Mouse (Mus musculus) cerebellum, adult (tissue): ENCODE results near the gene Vapa.

Experiments used
- ATAC-seq: cut with Nextera tagmentation; 2 replicates; pipeline ENCODE4 v1.9.2; 2017; ENCODE audit warnings: mild to moderate bottlenecking, moderate library complexity, mixed read lengths; ENCODE audit not compliant: insufficient number of reproducible peaks, low FRiP score, low TSS enrichment

The Vapa gene

DNA sequence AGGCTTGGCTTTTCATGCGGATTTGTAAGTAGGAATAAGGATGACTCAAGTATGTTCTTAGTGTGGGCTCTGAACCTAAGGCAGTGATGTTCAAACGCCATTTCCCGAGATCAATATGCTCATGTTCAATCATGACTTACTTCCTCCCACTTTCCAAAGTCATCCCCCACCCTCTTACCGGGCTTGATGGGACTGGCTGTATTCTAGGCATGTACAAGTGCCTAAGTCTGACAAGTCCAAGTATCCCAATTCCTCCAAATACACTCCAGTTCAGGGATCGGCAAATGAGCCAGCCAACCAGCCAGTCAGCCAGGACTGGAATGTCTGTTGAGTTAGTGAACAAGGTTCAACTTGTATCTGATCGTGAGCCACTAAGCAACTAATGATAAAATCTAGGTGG lies 12.9 kb upstream of the Vapa start:
- no peak for ATAC-seq

DNA sequence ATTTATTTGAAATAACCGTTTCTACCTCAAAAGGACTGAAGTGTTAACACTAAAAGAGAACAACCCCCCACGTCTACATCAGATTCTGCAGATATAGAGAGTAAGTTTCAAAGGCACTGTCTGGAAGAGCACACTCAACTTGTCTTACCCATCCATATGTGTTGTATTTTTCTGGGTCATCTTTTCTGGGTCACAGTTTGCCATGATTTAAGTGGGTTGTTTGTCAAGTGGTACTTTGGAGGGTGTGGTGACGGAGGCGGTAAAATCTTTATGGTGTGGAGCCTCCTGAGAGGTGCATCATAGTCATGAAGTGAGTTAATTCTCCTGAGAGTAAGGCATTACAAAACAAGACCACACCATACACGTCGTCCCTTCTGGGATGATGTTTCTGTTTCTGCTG lies 12.2 kb upstream of the Vapa start:
- no peak for ATAC-seq

DNA sequence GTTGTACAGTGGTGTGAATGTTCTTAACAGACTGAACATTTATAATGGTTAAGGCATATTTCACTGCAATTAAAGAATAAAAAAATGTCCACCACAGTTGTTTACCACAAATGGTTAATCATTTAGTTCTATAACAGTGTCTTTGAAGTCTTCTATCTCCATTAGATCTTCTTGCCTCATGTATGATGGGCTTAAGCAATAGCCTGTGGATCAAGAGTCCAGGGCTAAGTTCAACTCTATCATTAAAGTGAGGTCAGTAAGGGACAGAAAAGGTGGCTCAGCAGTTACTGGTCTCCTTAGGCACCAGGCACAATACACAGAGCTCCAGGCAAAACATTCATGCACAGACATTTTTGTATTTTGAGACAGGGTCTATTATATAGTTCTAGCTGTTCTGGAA lies 9.8 kb upstream of the Vapa start:
- no peak for ATAC-seq

DNA sequence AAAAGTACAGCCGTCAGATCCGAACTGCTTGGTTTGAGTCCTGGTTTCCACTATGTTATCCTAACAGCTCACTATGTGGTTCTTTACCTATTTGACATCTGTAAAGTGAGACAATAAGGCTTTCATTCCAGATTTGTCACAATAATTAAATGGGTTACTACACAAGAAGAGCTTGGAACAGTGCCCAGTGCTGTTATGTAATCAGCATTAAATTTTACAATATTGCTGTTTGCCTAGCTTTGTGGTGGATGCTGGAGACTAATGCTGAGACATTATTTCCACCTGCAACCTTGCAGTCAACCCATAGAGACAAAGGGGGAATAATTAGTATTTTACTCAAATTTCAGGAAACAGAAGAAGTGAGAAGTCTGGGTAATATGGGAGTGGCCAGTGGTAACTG lies 5.1 kb upstream of the Vapa start:
- ATAC-seq: no peak

DNA sequence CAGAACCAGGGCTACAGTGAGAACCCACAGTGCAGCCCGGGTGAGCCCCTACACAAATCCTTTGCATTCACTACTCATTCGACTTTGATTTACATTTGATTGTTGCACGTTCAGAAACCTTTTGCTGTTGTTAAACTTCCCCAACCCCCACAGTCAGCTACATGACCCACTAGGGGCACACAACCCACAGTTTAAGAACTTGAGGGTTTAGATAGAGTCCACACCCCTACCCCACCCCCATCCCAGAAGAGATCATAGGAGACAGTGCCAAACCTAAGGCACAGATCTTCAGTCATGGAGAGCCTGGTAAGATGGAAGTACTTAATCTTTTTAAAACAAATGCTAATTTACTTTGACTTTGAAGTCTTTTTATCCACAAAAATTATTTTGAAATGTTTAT lies 2.3 kb upstream of the Vapa start:
- no peak for ATAC-seq

DNA sequence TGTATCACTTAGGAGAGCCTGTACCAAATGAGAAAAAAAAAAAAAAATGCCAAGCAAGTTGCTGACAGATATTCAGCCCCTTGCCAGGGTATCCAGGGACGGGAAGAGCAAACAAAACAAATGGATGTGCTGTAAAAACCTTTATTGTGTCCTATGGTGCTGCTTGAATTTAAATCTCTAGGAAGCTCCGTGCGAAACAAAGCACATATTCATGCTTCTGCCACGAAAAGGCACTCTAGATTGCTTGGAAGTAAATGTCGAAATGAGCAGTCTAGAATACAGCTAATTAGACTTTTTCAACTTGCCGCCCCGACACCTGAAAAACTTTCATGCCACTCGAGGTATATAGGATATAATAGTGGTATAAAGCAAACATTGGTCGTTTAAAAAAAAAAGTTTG lies 1.1 kb upstream of the Vapa start:
- no peak for ATAC-seq

DNA sequence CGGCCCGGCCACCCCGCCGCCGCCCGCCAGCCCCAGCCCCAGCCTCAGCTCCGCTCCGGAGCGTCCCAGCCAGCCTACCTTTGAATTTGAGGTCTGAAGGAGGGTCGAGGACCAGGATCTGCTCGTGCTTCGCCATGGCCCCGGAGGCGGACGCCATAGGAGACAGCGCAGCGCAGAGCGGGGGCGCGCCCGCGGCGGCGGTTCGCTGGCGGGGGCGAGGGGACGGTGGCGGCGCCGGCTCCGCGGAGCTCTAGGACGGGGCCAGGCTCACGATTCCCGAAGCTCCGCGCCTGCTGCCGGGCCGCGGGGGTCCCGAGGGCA lies 253 bp downstream of the Vapa start:
- no peak; the same call in 1 of the 2 replicates for ATAC-seq

DNA sequence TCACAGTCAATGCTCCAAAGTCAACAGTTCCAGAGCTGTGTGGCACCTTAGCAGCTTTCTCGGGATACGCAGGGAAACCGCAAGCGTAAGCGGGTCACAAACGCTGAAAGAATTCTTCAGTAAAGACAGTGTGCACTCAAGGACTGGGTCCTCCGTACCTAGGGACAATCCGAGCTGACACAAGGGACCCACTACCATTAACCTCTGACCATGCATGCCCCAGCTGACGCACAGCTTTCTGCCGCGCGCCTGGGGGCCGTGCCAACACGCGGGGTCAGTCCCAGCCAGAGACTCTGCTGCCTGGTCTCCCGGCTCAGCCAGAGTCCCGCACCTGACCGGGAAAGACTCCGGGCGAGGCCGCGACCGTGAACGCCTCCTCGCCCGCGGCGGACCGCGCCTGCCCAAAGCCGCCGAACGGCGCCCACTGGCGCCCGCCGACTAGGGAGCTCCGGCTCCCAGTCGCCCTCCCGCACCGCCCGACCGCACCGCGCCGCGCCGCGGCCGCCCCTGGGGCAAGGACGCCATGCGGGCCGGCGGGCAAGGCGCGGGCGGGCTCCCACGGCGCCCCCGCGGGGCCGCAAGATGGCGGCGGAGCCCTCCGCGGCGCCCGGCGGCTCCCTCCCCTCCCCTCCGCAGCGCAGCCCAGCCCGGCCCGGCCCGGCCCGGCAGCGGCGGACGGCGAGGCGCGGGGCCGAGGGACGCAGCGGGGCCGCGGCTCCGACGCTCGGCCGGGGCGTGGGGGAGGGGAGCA lies 789 bp downstream of the Vapa start:
- peak; percentile 28 for ATAC-seq

DNA sequence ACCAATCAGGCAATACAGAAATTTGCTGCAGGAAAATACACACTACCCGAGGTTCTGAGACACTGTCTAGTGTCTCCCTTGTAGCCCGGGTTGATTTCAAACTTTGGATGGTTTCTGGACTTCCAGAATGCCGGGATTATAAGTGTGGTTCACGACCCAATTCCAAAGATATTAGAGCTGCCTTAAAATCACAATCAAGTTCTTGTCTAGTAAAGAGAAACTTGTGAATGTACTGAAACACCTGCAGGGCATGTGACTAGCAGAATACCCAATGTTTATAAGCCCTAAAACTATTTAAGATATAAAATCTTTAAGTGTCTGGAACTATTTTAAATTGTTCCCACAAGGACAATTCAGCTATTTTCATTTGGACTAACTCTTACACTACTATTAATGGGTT lies 1.6 kb downstream of the Vapa start:
- ATAC-seq: no peak

DNA sequence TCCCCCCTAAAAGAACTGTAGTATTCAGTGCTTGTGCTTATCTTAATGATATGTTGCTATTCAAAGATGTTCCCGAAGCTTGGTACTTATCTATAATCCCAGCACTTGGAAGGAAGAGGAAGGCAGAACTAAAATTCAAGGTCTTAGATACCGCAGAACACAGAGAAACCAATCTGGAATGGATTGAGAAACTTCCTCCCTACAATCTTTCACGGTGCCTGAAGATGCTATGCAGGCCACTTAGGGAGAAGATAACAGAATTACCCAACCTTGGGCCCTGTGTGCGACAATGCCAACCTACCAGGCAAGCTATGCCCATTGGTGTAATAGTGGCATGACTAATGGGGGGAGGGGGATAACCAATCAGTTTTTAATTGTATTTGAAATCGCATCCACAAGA lies 4.6 kb downstream of the Vapa start:
- no peak for ATAC-seq

DNA sequence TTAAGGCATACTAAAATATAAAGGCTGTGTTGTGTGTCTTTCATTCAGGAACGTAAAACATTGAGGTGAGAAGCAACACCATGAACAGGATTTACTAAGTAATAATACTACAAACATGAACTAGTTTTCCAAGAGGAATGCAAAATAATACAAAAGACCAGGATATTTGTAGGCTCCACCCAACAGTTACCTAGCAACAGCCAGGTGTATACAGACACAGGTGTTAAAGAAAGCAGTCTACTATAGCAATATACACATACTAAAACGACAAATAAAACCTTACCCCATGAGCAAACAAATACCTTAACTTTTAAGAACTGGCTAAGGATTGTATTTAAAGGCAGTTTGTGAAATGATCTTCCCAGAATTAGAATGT lies 5.1 kb downstream of the Vapa start:
- ATAC-seq: no peak

DNA sequence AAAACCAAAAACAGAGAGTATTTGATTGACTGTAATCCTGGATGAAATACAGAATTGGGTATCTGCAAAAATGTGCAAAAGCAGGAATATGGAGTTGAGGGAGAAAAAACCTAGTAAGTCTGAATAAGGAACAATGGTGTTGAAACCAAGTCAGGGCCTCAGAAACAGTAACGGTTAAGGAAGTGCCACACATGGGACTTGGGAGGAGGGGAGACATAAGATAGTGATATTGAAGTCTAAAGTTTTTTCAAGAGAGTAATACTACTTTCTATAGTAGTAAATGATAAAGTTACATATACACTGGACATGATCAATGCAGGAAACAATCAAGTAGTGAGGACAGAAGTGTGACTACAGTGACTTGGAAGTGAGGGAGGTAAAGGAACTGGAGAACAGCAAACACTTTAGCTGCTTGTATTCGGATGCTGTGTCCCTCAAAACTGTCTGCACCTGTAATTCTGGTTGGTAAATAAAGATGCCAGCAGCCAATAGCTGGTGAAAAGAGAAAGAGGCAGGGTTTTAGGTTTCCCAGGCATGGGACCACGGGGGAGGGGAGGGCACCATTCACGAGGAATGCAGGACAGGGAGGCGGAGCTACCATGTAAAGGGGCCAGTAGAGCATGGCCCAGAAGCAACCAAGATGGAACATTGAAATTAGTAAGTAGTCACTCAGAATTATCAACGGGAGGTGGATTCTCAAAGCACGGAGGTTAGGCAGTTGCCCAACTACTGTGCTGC lies 5.6 kb downstream of the Vapa start:
- no peak for ATAC-seq

DNA sequence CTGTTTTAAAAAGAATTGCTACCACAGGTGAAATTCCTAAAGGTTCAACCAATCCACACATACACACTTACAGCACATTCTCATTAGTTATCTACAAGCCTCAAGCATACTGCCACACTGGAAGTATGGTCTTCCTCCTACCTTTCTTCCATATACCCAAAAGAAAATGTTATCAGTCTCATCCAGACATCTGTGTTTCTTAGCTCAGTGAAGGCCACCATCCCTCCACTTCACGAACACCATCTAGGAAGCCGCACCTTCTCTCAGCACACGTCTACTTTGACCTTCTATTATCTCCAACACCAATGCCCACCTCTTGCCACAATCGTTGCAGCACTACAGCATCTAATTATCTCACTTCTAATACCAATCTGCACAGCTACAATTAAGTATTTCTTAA lies 7.3 kb downstream of the Vapa start:
- ATAC-seq: no peak

DNA sequence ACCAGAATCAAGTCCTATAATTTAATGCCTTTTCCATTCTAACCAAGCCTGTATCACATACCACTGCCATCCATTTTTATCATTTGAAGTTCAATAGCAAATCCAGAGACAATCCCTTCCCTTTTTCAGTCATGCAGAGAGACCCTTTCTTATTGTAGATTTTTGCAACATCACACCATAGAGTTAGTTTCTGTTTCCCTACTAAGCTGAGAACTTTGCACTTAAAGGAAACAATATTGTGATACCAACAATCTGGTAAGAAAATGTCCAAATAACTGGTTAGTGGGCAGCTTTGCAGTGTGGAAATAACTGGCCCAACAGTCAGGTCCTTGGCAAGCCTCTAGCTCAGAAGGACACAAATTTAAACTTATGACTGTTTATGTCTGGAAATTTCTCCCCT lies 8.5 kb downstream of the Vapa start:
- no peak for ATAC-seq

DNA sequence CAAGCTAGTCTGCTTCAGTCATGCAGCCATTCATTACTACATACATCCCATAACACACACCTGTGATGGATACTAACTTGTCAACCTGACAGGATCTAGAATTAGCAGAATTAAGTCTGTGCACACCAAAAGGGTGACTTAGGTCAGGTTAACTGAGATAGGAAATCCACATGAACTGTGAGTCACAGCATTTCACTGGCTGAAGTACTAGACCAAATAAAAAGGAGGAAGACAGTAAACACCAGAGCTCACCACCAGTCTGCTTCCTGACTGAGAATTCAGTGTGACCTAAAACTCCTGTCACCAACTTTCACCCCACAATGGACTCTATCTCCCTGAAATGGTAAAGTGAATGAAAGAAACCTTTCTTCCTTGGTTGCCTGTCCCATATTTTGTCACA lies 9.0 kb downstream of the Vapa start:
- no peak for ATAC-seq

DNA sequence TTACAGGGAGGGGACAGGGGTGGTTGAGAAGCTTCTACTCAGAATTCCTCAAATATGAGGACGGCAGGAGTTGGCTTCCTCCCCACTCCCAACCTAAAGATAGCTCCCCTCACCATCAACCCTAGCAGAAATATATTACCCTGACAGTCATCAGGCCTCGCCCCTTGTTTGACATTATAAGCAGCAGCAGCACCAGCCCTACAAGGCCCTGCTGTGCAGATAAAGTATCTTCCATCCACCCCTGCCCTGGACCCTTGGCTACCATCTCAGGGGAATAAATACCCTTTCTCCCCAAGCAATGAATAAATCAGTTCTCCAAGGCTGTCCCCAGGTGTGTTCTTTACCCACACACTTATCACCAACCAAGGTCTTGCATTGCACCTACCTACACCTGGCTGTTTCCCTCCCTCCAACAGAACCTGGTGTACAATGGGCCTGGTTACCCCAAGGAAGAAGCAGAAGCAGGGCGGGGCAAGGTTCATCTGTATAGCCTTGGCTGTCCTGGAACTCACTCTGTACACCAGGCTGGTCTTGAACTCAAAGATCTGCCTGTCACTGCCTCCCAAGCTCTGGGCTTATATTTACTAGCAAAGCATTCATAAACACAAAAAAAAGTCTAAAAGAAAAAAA lies 15.4 kb downstream of the Vapa start:
- ATAC-seq: no peak

DNA sequence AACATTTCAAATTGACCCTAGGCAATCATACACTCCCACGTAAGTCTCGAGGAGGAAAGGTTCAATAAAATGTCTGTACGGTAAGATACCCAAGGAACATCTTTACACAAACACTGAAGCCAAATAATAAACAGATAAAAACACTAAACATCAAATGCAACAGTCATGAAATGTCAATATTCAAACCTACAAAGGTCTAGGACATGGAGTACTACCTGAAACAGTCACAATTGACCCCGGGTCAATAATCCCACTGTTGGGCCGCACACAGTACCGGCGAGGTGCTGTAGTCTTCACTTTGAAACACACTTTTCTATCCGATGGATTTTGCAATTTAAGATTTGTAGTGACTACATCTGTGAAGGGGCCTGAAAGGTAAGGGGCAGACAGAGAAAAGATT lies 18.7 kb downstream of the Vapa start:
- ATAC-seq: no peak

DNA sequence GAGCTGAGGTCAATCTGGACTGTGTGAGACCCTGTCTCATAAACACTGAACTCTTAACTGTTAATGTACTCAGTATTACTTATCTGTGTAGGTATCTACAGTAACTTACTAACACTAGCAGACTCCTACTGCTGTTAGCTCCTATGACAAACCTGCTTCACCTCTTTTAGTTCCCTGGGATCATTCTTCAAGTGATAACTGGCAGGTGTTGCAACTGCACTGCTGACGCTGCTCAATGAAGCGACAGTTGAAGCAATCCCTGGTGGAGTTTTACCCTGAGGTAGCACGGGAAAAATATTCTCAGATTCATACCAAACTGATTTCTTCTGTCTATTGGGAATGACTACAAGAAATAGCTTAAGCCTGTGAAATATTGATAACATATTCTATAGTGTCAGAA lies 26.5 kb downstream of the Vapa start:
- ATAC-seq: no peak

DNA sequence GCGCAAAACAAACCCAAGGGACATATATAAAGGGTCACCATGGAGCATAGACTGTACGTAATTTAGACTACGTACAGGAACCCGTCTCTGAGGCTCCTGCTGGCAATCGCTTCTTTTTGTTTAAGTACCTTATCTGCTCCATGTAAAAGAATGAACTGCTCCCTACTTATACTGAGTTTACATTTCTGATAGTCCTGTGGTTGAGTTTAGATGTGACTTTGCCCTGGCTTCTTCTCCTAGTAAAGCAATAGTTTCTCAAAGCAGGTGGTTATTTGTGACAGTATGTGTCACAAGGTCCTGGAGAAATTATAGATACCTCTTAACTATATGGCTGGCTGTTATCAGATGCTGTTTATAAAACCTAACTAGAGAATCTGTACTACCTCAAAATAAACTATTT lies 31.9 kb downstream of the Vapa start:
- no peak for ATAC-seq

DNA sequence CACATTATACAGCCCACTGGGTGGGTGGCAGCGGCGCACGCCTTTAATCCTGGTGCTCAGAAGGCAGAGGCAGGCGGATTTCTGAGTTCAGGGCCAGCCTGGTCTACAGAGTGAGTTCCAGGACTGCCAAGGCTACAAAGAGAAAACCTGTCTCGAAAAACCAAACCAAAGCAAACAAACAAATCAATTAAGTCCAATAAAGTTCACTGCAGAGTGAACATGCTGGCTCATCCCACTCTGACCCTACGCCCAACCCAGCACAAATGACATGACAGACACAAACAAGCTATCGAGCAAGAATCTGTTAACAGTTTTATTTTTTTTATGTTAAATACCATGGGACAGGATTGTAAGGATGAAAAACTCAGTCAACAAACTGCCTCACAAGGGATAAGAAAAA lies 33.6 kb downstream of the Vapa start:
- no peak for ATAC-seq

DNA sequence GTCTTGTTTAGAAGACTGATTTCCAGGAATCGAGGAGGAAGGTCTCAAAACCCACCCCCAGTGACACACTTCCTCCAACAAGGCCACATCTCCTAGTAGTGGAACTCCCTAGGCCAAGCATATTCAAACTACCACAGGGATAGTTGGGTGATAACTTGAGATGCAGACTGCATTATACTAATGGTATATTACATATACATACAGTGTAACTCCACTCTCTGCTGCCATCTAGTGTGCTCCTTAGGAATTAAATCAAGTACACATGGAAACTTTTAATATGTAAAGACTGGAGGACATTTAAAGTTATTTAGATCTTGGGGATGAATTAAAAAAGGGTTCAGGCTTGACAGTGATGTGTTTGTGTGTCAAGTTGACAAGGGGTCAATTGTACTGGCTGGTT lies 38.0 kb downstream of the Vapa start:
- ATAC-seq: no peak

DNA sequence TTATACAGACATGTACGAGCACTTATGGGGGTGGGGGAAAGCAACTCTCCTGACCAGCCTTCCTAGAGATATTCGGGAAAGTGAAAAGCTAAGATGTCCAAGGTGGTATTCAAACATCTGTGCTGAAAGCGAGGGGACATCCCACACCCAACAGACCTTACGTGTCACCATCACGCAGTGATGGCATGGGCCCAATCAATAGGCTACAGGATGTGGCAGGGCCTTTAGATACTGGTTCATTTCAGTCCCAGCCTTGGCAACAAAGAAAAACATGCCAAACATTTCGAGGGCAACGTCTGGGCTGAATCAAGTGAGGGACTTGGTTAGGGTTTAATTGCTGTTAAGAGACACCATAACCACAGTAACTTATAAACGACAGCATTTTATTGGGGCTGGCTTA lies 38.5 kb downstream of the Vapa start:
- no peak; the same call in 1 of the 2 replicates for ATAC-seq
